Mouse (Mus musculus) kidney, adult 18-20 months (tissue): ENCODE results near the gene D630039A03Rik.
"Not testable (repeated sequence)": the region's sequence is repeated elsewhere in the genome, so short reads cannot be mapped to it uniquely, and the experiment has no call there.

Source experiments
- DNase-seq: peaks from one replicate; pipeline ENCODE4 v3.0.0; 2021

Gene D630039A03Rik

GRCm38 (mm10) chr4:57924556-57925071 lies 8.5 kb upstream of the D630039A03Rik start:
- no peak for DNase-seq

- DNase-seq = no peak
These were observed 6.1 kb upstream of the D630039A03Rik start for GRCm38 (mm10) chr4:57922171-57922570.

- no peak for DNase-seq
These were observed 4.4 kb upstream of the D630039A03Rik start for GRCm38 (mm10) chr4:57920522-57920921.

GRCm38 (mm10) chr4:57919494-57920423 lies 3.7 kb upstream of the D630039A03Rik start:
- DNase-seq = no peak

- peak; percentile 20 for DNase-seq
These were observed 614 bp upstream of the D630039A03Rik start for GRCm38 (mm10) chr4:57916711-57917110.

GRCm38 (mm10) chr4:57915216-57915965 lies 706 bp downstream of the D630039A03Rik start:
- DNase-seq = peak; percentile 84

- DNase-seq = no peak
These were observed 1.6 kb downstream of the D630039A03Rik start for GRCm38 (mm10) chr4:57914193-57915190.

- DNase-seq = no peak
These were observed 3.1 kb downstream of the D630039A03Rik start for GRCm38 (mm10) chr4:57913021-57913420.

- DNase-seq = no peak
These were observed 7.2 kb downstream of the D630039A03Rik start for GRCm38 (mm10) chr4:57908860-57909259.

GRCm38 (mm10) chr4:57906708-57907107 lies 9.4 kb downstream of the D630039A03Rik start:
- DNase-seq = no peak

- DNase-seq = peak; percentile 55
These were observed 11.5 kb downstream of the D630039A03Rik start for GRCm38 (mm10) chr4:57904638-57905037.

GRCm38 (mm10) chr4:57904211-57904610 lies 11.9 kb downstream of the D630039A03Rik start:
- DNase-seq = peak; percentile 70

- DNase-seq = no peak
These were observed 13.5 kb downstream of the D630039A03Rik start for GRCm38 (mm10) chr4:57902619-57903018.

GRCm38 (mm10) chr4:57901210-57901609 lies 14.9 kb downstream of the D630039A03Rik start:
- DNase-seq = peak; percentile 56

GRCm38 (mm10) chr4:57896631-57897030 lies 19.5 kb downstream of the D630039A03Rik start:
- DNase-seq = no peak

GRCm38 (mm10) chr4:57895902-57896301 lies 20.2 kb downstream of the D630039A03Rik start:
- no peak for DNase-seq

GRCm38 (mm10) chr4:57895140-57895539 lies 21.0 kb downstream of the D630039A03Rik start:
- no peak for DNase-seq

- no peak for DNase-seq
These were observed 24.0 kb downstream of the D630039A03Rik start for GRCm38 (mm10) chr4:57892001-57892586.

- DNase-seq = no peak
These were observed 26.3 kb downstream of the D630039A03Rik start for GRCm38 (mm10) chr4:57889773-57890172.

- not testable (repeated sequence) for DNase-seq
These were observed 27.1 kb downstream of the D630039A03Rik start for GRCm38 (mm10) chr4:57888978-57889377.

- no peak for DNase-seq
These were observed 27.9 kb downstream of the D630039A03Rik start for GRCm38 (mm10) chr4:57888246-57888645.

GRCm38 (mm10) chr4:57886888-57887230 lies 29.2 kb downstream of the D630039A03Rik start:
- no peak for DNase-seq
